Mouse (Mus musculus): ENCODE results near the gene Fam53b.

- TF ChIP-seq CTCF (IDR thresholded peaks at IDR 0.05; ENCODE audit: low read depth) (no peak), EP300 (IDR thresholded peaks at IDR 0.05; ENCODE audit: low read depth) (no peak)
Measured at GRCm38 (mm10) chr7:132749504-132749903, 64.2 kb downstream of the Fam53b start.
